Mouse (Mus musculus): Measurements from ENCODE around the gene Opa3. TPM values are rescaled to one million over a fixed set of nuclear protein-coding genes. Genes with fewer than 3 reads are reported as not detected.

Opa3 gene
- total RNA-seq, 1 experiment from 2014 or later = 26.8 TPM

- no peak for ATAC-seq (replicated peaks in 1 of 2; ENCODE audit: insufficient read depth in 1 of 2, low FRiP score in 2 of 2, low TSS enrichment in 1 of 2, low read depth in 1 of 2, poor library complexity in 2 of 2, severe bottlenecking in 2 of 2)
Observed at GRCm38 (mm10) chr7:19235092-19235671, 7.0 kb downstream of the Opa3 start.

GRCm38 (mm10) chr7:19236411-19236810 lies 8.3 kb downstream of the Opa3 start:
- no peak for ATAC-seq (replicated peaks in 1 of 2; ENCODE audit: insufficient read depth in 1 of 2, low FRiP score in 2 of 2, low TSS enrichment in 1 of 2, low read depth in 1 of 2, poor library complexity in 2 of 2, severe bottlenecking in 2 of 2)

GRCm38 (mm10) chr7:19238344-19238743 lies 10.2 kb downstream of the Opa3 start:
- ATAC-seq (replicated peaks in 1 of 2; ENCODE audit: insufficient read depth in 1 of 2, low FRiP score in 2 of 2, low TSS enrichment in 1 of 2, low read depth in 1 of 2, poor library complexity in 2 of 2, severe bottlenecking in 2 of 2) = no peak

- peak; percentile 92 to 94 for ATAC-seq (replicated peaks in 1 of 2; ENCODE audit: insufficient read depth in 1 of 2, low FRiP score in 2 of 2, low TSS enrichment in 1 of 2, low read depth in 1 of 2, poor library complexity in 2 of 2, severe bottlenecking in 2 of 2)
Observed at GRCm38 (mm10) chr7:19239423-19239822, 11.3 kb downstream of the Opa3 start.

- ATAC-seq (replicated peaks in 1 of 2; ENCODE audit: insufficient read depth in 1 of 2, low FRiP score in 2 of 2, low TSS enrichment in 1 of 2, low read depth in 1 of 2, poor library complexity in 2 of 2, severe bottlenecking in 2 of 2) = no peak
Observed at GRCm38 (mm10) chr7:19239986-19240385, 11.9 kb downstream of the Opa3 start.

- no peak for ATAC-seq (replicated peaks in 1 of 2; ENCODE audit: insufficient read depth in 1 of 2, low FRiP score in 2 of 2, low TSS enrichment in 1 of 2, low read depth in 1 of 2, poor library complexity in 2 of 2, severe bottlenecking in 2 of 2)
Observed at GRCm38 (mm10) chr7:19240905-19241463, 12.8 kb downstream of the Opa3 start.

GRCm38 (mm10) chr7:19242005-19242404 lies 13.9 kb downstream of the Opa3 start:
- ATAC-seq (replicated peaks in 1 of 2; ENCODE audit: insufficient read depth in 1 of 2, low FRiP score in 2 of 2, low TSS enrichment in 1 of 2, low read depth in 1 of 2, poor library complexity in 2 of 2, severe bottlenecking in 2 of 2) = no peak

- no peak for ATAC-seq (replicated peaks in 1 of 2; ENCODE audit: insufficient read depth in 1 of 2, low FRiP score in 2 of 2, low TSS enrichment in 1 of 2, low read depth in 1 of 2, poor library complexity in 2 of 2, severe bottlenecking in 2 of 2)
Observed at GRCm38 (mm10) chr7:19243858-19244257, 15.7 kb downstream of the Opa3 start.

GRCm38 (mm10) chr7:19245083-19245482 lies 16.9 kb downstream of the Opa3 start:
- no peak for ATAC-seq (replicated peaks in 1 of 2; ENCODE audit: insufficient read depth in 1 of 2, low FRiP score in 2 of 2, low TSS enrichment in 1 of 2, low read depth in 1 of 2, poor library complexity in 2 of 2, severe bottlenecking in 2 of 2)

- ATAC-seq (replicated peaks in 1 of 2; ENCODE audit: insufficient read depth in 1 of 2, low FRiP score in 2 of 2, low TSS enrichment in 1 of 2, low read depth in 1 of 2, poor library complexity in 2 of 2, severe bottlenecking in 2 of 2) = no peak
Observed at GRCm38 (mm10) chr7:19246855-19247254, 18.7 kb downstream of the Opa3 start.

- ATAC-seq (replicated peaks in 1 of 2; ENCODE audit: insufficient read depth in 1 of 2, low FRiP score in 2 of 2, low TSS enrichment in 1 of 2, low read depth in 1 of 2, poor library complexity in 2 of 2, severe bottlenecking in 2 of 2) = no peak
Observed at GRCm38 (mm10) chr7:19247511-19247910, 19.4 kb downstream of the Opa3 start.

GRCm38 (mm10) chr7:19252078-19252477 lies 23.9 kb downstream of the Opa3 start:
- ATAC-seq (replicated peaks in 1 of 2; ENCODE audit: insufficient read depth in 1 of 2, low FRiP score in 2 of 2, low TSS enrichment in 1 of 2, low read depth in 1 of 2, poor library complexity in 2 of 2, severe bottlenecking in 2 of 2) = no peak

GRCm38 (mm10) chr7:19253437-19253836 lies 25.3 kb downstream of the Opa3 start:
- ATAC-seq (replicated peaks in 1 of 2; ENCODE audit: insufficient read depth in 1 of 2, low FRiP score in 2 of 2, low TSS enrichment in 1 of 2, low read depth in 1 of 2, poor library complexity in 2 of 2, severe bottlenecking in 2 of 2) = no peak

- no peak for ATAC-seq (replicated peaks in 1 of 2; ENCODE audit: insufficient read depth in 1 of 2, low FRiP score in 2 of 2, low TSS enrichment in 1 of 2, low read depth in 1 of 2, poor library complexity in 2 of 2, severe bottlenecking in 2 of 2)
Observed at GRCm38 (mm10) chr7:19255395-19255794, 27.3 kb downstream of the Opa3 start.

GRCm38 (mm10) chr7:19256567-19256966 lies 28.4 kb downstream of the Opa3 start:
- peak; percentile 60 to 65; a peak in 3 of 4 replicates for ATAC-seq (replicated peaks in 1 of 2; ENCODE audit: insufficient read depth in 1 of 2, low FRiP score in 2 of 2, low TSS enrichment in 1 of 2, low read depth in 1 of 2, poor library complexity in 2 of 2, severe bottlenecking in 2 of 2)

- peak; percentile 86 to 89 for ATAC-seq (replicated peaks in 1 of 2; ENCODE audit: insufficient read depth in 1 of 2, low FRiP score in 2 of 2, low TSS enrichment in 1 of 2, low read depth in 1 of 2, poor library complexity in 2 of 2, severe bottlenecking in 2 of 2)
Observed at GRCm38 (mm10) chr7:19257390-19258022, 29.4 kb downstream of the Opa3 start.

GRCm38 (mm10) chr7:19258336-19258735 lies 30.2 kb downstream of the Opa3 start:
- no peak for ATAC-seq (replicated peaks in 1 of 2; ENCODE audit: insufficient read depth in 1 of 2, low FRiP score in 2 of 2, low TSS enrichment in 1 of 2, low read depth in 1 of 2, poor library complexity in 2 of 2, severe bottlenecking in 2 of 2)

GRCm38 (mm10) chr7:19265147-19265546 lies 37.0 kb downstream of the Opa3 start:
- no peak for ATAC-seq (replicated peaks in 1 of 2; ENCODE audit: insufficient read depth in 1 of 2, low FRiP score in 2 of 2, low TSS enrichment in 1 of 2, low read depth in 1 of 2, poor library complexity in 2 of 2, severe bottlenecking in 2 of 2)
